Mouse (Mus musculus): Measurements from ENCODE around the gene Fscb. TPM values are rescaled to one million over a fixed set of nuclear protein-coding genes. Genes with fewer than 3 reads are reported as not detected.

Gene Fscb
- polyA plus RNA-seq (2015; fragmentation: Nextera tagmentation; extraction: Ambion mirVana), result not detected in 2 replicates

DNA sequence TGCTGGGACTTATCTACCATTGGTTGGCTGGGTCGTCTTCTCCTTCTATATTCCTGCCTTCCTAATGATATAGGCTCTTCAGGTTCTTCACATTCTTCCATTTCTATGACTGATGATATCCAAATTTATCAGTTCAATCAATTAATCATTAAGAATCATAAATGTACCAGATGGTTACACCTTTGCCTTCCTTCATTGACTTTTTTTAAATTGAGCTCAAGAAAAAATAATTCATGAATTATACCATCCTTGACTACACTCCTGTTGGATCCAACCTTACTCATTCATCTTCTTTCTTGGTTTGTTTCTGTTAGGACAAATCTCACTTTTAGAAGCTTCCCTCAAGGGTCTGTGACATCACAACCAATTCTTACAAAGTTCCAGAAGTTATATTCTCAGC is at the start of gene Fscb:
TSS of gene Fscb (minus strand) at position 101 of the 400 bp plus-strand sequence.
- WGBS, result 73% methylated on average over 1 of the region's 1 CpGs
- no peak for DNase-seq (ENCODE audit: low spot score)
- Histone ChIP-seq H3K9ac (ENCODE audit: low read depth, low read length) (no peak within 1 kb of the TSS), H3K27me3 (ENCODE audit: insufficient read depth, low read length) (no peaks in the 10 kb centered on the region), H3K4me1 (replicated peaks; ENCODE audit: insufficient read depth, low read length) (no peaks in the 10 kb centered on the region), H3K9me3 (replicated peaks; ENCODE audit: low read length) (no peaks in the 10 kb centered on the region), H3K27ac (no peak within 1 kb of the TSS), H3K4me3 (replicated peaks; ENCODE audit: low read depth, low read length) (no peak within 1 kb of the TSS), H3K36me3 (ENCODE audit: insufficient read depth, low read length) (no peaks in the 10 kb centered on the region), H3K4me2 (ENCODE audit: low read length) (no peak within 1 kb of the TSS)
- no peak for TF ChIP-seq CTCF (IDR thresholded peaks at IDR 0.05; ENCODE audit: low read depth)
- ATAC-seq (replicated peaks; ENCODE audit: low FRiP score, low read depth), result no peak

DNA sequence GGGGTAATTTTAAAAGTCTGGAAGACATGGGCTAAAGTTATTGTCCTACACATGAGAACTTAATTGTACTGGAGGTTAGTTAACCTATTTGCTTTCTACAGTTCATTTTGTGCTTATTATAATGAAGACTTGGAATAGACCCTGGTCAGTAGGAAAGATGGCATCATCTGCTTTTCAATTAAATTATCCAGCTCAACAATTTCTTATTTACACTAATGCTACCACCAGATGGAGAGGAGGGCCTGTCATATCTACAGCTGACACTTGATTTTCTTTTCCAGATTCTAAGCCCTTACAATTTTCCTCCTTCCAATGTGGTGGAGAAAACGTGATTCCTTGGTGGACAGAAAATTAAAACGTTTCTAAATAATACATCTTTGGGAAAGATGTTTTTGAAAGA is 42.3 kb upstream of the Fscb start:
- WGBS, result 64% methylated on average over 2 of the region's 2 CpGs
- Histone ChIP-seq H3K36me3 (ENCODE audit: insufficient read depth, low read length) (no peaks in the 10 kb centered on the region), H3K4me1 (replicated peaks; ENCODE audit: insufficient read depth, low read length) (no peaks in the 10 kb centered on the region), H3K27ac (no peak overlapping the region), H3K27me3 (ENCODE audit: insufficient read depth, low read length) (no peaks in the 10 kb centered on the region), H3K4me2 (ENCODE audit: low read length) (no peak overlapping the region), H3K4me3 (replicated peaks; ENCODE audit: low read depth, low read length) (no peak overlapping the region), H3K9ac (ENCODE audit: low read depth, low read length) (no peak overlapping the region), H3K9me3 (replicated peaks; ENCODE audit: low read length) (no peaks in the 10 kb centered on the region)
- TF ChIP-seq CTCF (IDR thresholded peaks at IDR 0.05; ENCODE audit: low read depth), result no peak
- DNase-seq (ENCODE audit: low spot score) (no peak), ATAC-seq (replicated peaks; ENCODE audit: low FRiP score, low read depth) (no peak)

DNA sequence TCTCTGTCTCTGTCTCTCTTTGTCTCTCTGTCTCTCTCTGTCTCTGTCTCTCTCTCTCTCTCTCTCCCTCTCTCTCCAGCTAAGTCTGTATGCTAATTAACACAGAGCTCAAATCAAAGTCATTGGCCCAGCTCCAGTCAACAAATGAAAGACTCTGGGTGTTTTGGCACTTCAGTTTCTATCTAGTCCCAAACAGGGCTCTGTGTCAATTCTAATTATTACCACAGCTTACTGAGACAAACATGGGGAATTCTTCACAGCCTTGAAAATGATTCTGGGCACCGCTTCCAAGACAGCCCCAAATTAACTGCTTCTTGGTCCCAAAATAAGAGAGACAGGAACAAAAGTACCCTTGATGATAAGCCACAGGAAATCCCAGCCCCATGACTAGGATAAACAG is 38.9 kb upstream of the Fscb start:
- 89% methylated on average over 1 of the region's 1 CpGs for WGBS

DNA sequence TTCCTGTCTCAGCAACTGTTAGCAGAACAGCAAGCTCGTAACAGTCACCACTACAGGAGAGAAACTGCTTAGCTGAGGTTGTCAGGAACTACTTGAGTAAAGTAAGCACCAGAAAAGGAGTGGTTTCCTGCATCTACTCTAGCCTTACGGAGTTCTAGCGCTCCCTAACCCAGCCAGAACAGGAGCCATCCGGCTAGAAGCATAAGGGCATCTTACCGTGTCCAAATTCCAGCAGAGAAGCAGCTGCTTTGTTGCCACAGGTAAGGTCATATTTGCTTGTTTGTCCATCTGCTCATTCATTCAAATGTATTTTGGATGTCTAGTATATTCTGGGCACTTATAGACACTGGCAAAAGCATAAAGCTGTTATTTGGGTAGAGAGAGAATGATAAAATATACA is 23.2 kb upstream of the Fscb start:
- no peaks in the 10 kb centered on the region for H3K27me3 ChIP-seq (ENCODE audit: insufficient read depth, low read length)
- ATAC-seq (replicated peaks; ENCODE audit: low FRiP score, low read depth) (no peak), DNase-seq (ENCODE audit: low spot score) (no peak)
- H3K9ac ChIP-seq (ENCODE audit: low read depth, low read length), result no peak overlapping the region
- no peak overlapping the region for H3K27ac ChIP-seq
- no peaks in the 10 kb centered on the region for H3K36me3 ChIP-seq (ENCODE audit: insufficient read depth, low read length)
- H3K4me3 ChIP-seq (replicated peaks; ENCODE audit: low read depth, low read length), result no peak overlapping the region
- H3K9me3 ChIP-seq (replicated peaks; ENCODE audit: low read length), result no peaks in the 10 kb centered on the region
- H3K4me2 ChIP-seq (ENCODE audit: low read length), result no peak overlapping the region
- H3K4me1 ChIP-seq (replicated peaks; ENCODE audit: insufficient read depth, low read length), result no peaks in the 10 kb centered on the region
- WGBS, result 66% methylated on average over 5 of the region's 5 CpGs
- no peak for TF ChIP-seq CTCF (IDR thresholded peaks at IDR 0.05; ENCODE audit: low read depth)

More for the DNA sequence above, 38.9 kb upstream of the Fscb start:
- no peak for DNase-seq (ENCODE audit: low spot score)
- TF ChIP-seq CTCF (IDR thresholded peaks at IDR 0.05; ENCODE audit: low read depth), result no peak
- Histone ChIP-seq H3K36me3 (ENCODE audit: insufficient read depth, low read length) (no peaks in the 10 kb centered on the region), H3K27ac (no peak overlapping the region), H3K27me3 (ENCODE audit: insufficient read depth, low read length) (no peaks in the 10 kb centered on the region), H3K9me3 (replicated peaks; ENCODE audit: low read length) (no peaks in the 10 kb centered on the region), H3K4me1 (replicated peaks; ENCODE audit: insufficient read depth, low read length) (no peaks in the 10 kb centered on the region), H3K9ac (ENCODE audit: low read depth, low read length) (no peak overlapping the region), H3K4me3 (replicated peaks; ENCODE audit: low read depth, low read length) (no peak overlapping the region), H3K4me2 (ENCODE audit: low read length) (no peak overlapping the region)
- ATAC-seq (replicated peaks; ENCODE audit: low FRiP score, low read depth), result no peak

DNA sequence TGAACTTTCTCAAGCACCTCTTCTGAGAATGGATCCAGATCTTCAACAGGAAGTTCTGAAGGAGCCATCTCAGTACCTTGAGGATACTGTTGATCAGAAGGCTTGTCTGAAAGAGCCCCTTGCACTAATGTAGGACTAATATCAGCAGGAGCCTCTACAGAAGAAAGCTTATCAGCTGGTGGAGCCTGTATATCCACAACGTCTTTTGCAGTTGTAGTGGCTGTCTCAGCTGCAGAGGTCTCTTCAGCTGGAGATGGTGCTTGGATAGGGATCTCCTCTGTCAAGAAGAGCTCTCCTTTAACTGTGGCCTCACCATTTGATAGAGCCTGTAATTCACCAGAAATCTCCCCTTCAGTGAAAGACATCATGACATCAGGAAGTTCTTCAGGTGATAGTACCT is 875 bp downstream of the Fscb start:
- Histone ChIP-seq H3K9ac (ENCODE audit: low read depth, low read length) (no peak overlapping the region), H3K4me2 (ENCODE audit: low read length) (no peak overlapping the region), H3K4me1 (replicated peaks; ENCODE audit: insufficient read depth, low read length) (no peaks in the 10 kb centered on the region), H3K27ac (no peak overlapping the region), H3K4me3 (replicated peaks; ENCODE audit: low read depth, low read length) (no peak overlapping the region), H3K36me3 (ENCODE audit: insufficient read depth, low read length) (no peaks in the 10 kb centered on the region), H3K27me3 (ENCODE audit: insufficient read depth, low read length) (no peaks in the 10 kb centered on the region), H3K9me3 (replicated peaks; ENCODE audit: low read length) (no peaks in the 10 kb centered on the region)
- no peak for TF ChIP-seq CTCF (IDR thresholded peaks at IDR 0.05; ENCODE audit: low read depth)
- DNase-seq (ENCODE audit: low spot score) (no peak), ATAC-seq (replicated peaks; ENCODE audit: low FRiP score, low read depth) (no peak)
- WGBS, result 67% methylated on average over 1 of the region's 1 CpGs

DNA sequence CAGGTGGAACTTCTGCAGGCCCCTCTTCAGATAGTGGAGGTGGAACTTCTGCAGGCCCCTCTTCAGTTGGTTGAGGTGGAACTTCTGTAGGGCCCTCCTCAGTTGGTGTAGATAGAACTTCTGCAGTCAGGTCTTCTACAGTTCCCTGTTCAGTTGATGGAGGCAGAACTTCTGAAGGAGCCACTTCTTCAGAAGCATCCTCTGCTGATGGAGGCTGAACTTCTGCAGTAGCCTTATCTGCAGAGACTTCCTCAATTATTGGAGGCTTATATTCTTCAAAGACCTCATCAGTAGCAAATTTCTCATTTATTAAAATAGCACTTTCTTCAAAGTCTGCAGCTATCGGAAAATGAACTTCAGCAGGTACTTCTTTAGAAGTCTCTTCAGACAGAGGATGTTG is 1.4 kb downstream of the Fscb start:
- Histone ChIP-seq H3K36me3 (ENCODE audit: insufficient read depth, low read length) (no peaks in the 10 kb centered on the region), H3K4me1 (replicated peaks; ENCODE audit: insufficient read depth, low read length) (no peaks in the 10 kb centered on the region), H3K9me3 (replicated peaks; ENCODE audit: low read length) (no peaks in the 10 kb centered on the region), H3K9ac (ENCODE audit: low read depth, low read length) (no peak overlapping the region), H3K27ac (no peak overlapping the region), H3K27me3 (ENCODE audit: insufficient read depth, low read length) (no peaks in the 10 kb centered on the region), H3K4me3 (replicated peaks; ENCODE audit: low read depth, low read length) (no peak overlapping the region), H3K4me2 (ENCODE audit: low read length) (no peak overlapping the region)
- no peak for TF ChIP-seq CTCF (IDR thresholded peaks at IDR 0.05; ENCODE audit: low read depth)
- WGBS, result 92% methylated on average over 1 of the region's 1 CpGs
- DNase-seq (ENCODE audit: low spot score) (no peak), ATAC-seq (replicated peaks; ENCODE audit: low FRiP score, low read depth) (no peak)

DNA sequence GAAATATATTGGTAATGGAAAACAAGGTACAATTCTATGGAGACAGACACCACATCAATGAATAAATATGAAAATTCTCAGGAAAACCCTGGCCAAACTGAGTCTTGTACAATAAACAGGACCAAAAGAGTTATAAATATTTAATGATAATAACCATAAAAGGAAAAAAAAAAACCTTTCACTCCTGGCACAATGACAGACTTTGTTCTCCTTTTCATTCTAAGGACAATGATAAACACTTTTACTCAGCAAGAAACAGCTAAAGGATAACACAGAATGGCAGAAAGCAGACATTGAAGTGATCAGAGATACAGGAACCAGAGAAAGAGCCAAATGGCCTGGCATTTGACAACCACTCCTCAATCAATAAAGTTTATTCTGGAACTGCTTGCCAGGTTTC is 19.3 kb downstream of the Fscb start:
- DNase-seq (ENCODE audit: low spot score) (no peak), ATAC-seq (replicated peaks; ENCODE audit: low FRiP score, low read depth) (no peak)
- H3K9ac ChIP-seq (ENCODE audit: low read depth, low read length), result no peak overlapping the region
- no peak overlapping the region for H3K27ac ChIP-seq
- H3K27me3 ChIP-seq (ENCODE audit: insufficient read depth, low read length), result no peaks in the 10 kb centered on the region
- no peaks in the 10 kb centered on the region for H3K9me3 ChIP-seq (replicated peaks; ENCODE audit: low read length)
- H3K4me2 ChIP-seq (ENCODE audit: low read length), result no peak overlapping the region
- TF ChIP-seq CTCF (IDR thresholded peaks at IDR 0.05; ENCODE audit: low read depth), result no peak
- H3K36me3 ChIP-seq (ENCODE audit: insufficient read depth, low read length), result no peaks in the 10 kb centered on the region
- no peak overlapping the region for H3K4me3 ChIP-seq (replicated peaks; ENCODE audit: low read depth, low read length)
- H3K4me1 ChIP-seq (replicated peaks; ENCODE audit: insufficient read depth, low read length), result no peaks in the 10 kb centered on the region

Data from kidney, postnatal 0 days (tissue).